Mouse (Mus musculus) kidney, adult 2 months (tissue): ENCODE data around the gene Snx29.

ENCODE experiments used
- CTCF ChIP-seq: fragments of 200-500 bp; conservative IDR thresholded peaks from 2 replicates; pipeline ENCODE4 v1.5.1; 2011; ENCODE audit warnings: low read depth, mild to moderate bottlenecking, control low read depth, low read length, moderate library complexity, mixed read lengths; ENCODE audit not compliant: insufficient read depth, insufficient read length
- POLR2A ChIP-seq: fragments of 200-500 bp; IDR thresholded peaks from one replicate; pipeline ENCODE4 v1.6.1; 2011; ENCODE audit warnings: low read depth, low read length, control low read depth

DNA sequence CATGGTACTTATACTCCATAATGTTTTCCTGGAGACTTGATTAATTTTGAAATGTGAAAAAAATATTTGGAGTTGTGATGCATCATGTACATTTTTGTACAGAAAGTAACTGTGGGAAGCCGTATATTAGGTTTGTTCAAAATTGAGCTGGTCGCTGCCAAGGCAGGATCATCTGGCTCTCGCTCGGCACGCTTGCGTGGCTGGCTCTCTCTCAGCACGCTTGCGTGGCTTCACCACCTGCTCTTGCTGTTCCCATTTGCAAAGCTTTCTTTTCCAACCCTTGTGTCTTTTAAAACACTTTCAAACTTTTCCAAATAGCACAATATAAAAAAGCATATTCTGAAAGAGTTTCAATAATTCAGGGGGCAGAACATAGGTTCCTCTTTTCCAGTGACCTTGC, 317.2 kb downstream of the Snx29 start:
- no peak for TF ChIP-seq CTCF
- no peak for TF ChIP-seq POLR2A
